Mouse (Mus musculus) liver, embryonic 14.5 days (tissue): ENCODE data around the gene Tkt. TPM values are rescaled to one million over a fixed set of nuclear protein-coding genes. Genes with fewer than 3 reads are reported as not detected.

ENCODE experiments used
- ATAC-seq: fragments of 200-750 bp; cut with Nextera tagmentation; 2 replicates; pipeline ENCODE4 v1.8.0; 2017; ENCODE audit warnings: moderate number of reproducible peaks, mild to moderate bottlenecking, moderate library complexity; ENCODE audit not compliant: insufficient read depth
- DNase-seq, 3 experiments: peaks; one replicate each; pipeline ENCODE4 v3.0.0-alpha.2; 2012 to 2013; ENCODE audit warnings: low read depth in 3 of 3, low spot score in 3 of 3
- H3K27ac ChIP-seq: fragments of 300-500 bp; sonication (generic); 2 replicates; pipeline ENCODE4 v1.5.1; 2014; ENCODE audit warnings: moderate library complexity, mild to moderate bottlenecking, control low read depth, inconsistent platforms
- H3K27me3 ChIP-seq: fragments of 300-500 bp; sonication (generic); 2 replicates; pipeline ENCODE4 v1.6.1; 2014; ENCODE audit warnings: mild to moderate bottlenecking, low read length, moderate library complexity; ENCODE audit not compliant: control insufficient read depth, insufficient read depth
- H3K36me3 ChIP-seq: fragments of 300-500 bp; sonication (generic); replicated peaks from 2 replicates; pipeline ENCODE4 v1.6.1; 2014; ENCODE audit warnings: low read depth; ENCODE audit not compliant: control insufficient read depth, insufficient read depth
- H3K4me1 ChIP-seq, 2 experiments: fragments of 200-500 bp in 1 of 2; fragments of 300-500 bp in 1 of 2; sonication (generic) in 1 of 2; replicated peaks; 2 replicates each; pipeline ENCODE4 v1.6.1; 2012 to 2014; ENCODE audit warnings: antibody characterized with exemption in 1 of 2, inconsistent platforms in 1 of 2, low read length in 1 of 2; ENCODE audit not compliant: control insufficient read depth in 2 of 2, insufficient read depth in 2 of 2
- H3K4me2 ChIP-seq: fragments of 300-500 bp; sonication (generic); 2 replicates; pipeline ENCODE4 v1.6.1; 2014; ENCODE audit warnings: low read depth, mild to moderate bottlenecking, control low read depth, moderate library complexity
- H3K4me3 ChIP-seq, 2 experiments: fragments of 200-500 bp in 1 of 2; fragments of 300-500 bp in 1 of 2; sonication (generic) in 1 of 2; 2 replicates each; pipeline ENCODE4 v1.5.1; 2012 to 2014; ENCODE audit warnings: low read depth in 2 of 2, low read length in 2 of 2, mild to moderate bottlenecking in 2 of 2, control low read depth in 1 of 2, inconsistent platforms in 1 of 2, moderate library complexity in 1 of 2; ENCODE audit not compliant: insufficient read depth in 1 of 2
- H3K9ac ChIP-seq: fragments of 300-500 bp; sonication (generic); replicated peaks from 2 replicates; pipeline ENCODE4 v1.6.1; 2014; ENCODE audit warnings: mild to moderate bottlenecking, control low read depth, moderate library complexity
- H3K9me3 ChIP-seq: fragments of 300-500 bp; sonication (generic); 2 replicates; pipeline ENCODE4 v1.6.1; 2016; ENCODE audit warnings: low read length, mixed read lengths; ENCODE audit not compliant: control insufficient read depth
- CTCF ChIP-seq: IDR thresholded peaks from 2 replicates; pipeline ENCODE4 v1.5.1; 2016; ENCODE audit warnings: antibody characterized with exemption, low read depth, control low read depth
- EP300 ChIP-seq: IDR thresholded peaks from 2 replicates; pipeline ENCODE4 v1.6.1; 2016; ENCODE audit warnings: antibody characterized with exemption, low read depth
- WGBS: fragments of 180-500 bp; shearing (Covaris S2); extraction: QIAGEN DNeasy Blood & Tissue Kit; methylation state at CpG from one replicate; pipeline ENCODE4 v1.1.7; 2014; ENCODE audit not compliant: insufficient replicate concordance; 5-methylcytosine and 5-hydroxymethylcytosine counted together
- polyA plus RNA-seq, 2 experiments: library from polyadenylated mRNA; depleted of rRNA in 1 of 2; stranded (reverse) in 1 of 2; unstranded in 1 of 2; fragments of >200 nt; fragmentation: Nextera tagmentation in 1 of 2; extraction: Ambion mirVana in 1 of 2; gene quantifications; 2 replicates each; pipeline versions ENCODE4 v1.2.1 to v1.2.3; 2012 to 2014

The Tkt gene
- polyA plus RNA-seq, 2 experiments: 86.7 to 153 TPM

DNA sequence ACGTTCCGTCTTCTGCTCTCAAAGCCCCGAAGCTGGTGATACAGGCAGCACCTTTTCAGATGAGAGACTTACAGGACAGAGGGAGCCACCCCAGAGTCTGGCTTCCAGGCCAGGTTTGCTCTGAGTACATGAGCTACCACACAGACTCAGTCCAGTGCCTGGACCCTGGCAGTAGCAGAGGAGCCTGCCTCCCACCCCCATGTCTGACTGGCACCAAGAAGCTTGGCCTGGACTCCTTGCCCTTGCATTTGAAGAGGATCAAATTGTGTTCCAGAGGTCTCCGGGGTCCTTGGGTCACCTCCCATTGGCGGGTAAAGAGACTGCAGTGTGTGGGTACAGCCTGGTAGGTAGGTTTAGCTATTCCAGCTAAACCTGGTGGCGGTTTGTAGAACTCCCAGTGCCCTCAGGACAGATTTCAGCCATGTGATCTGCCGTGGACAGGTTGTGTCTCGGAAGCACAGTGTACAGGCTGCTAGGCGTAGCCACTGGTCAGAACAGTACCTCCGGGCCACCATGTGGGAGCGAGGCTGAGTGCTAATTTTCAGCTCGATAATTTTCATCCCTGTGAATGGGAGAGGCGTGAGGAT is 12.7 kb downstream of the Tkt start:
- H3K4me2 ChIP-seq: no peak overlapping the region
- TF ChIP-seq CTCF (peak; percentile 21; the same call in 1 of the 2 replicates), EP300 (no peak)
- H3K9ac ChIP-seq: no peak overlapping the region
- DNase-seq: no peak
- 79% methylated on average over 13 of the region's 13 CpGs for WGBS
- peak overlapping the region; percentile 81 for H3K27ac ChIP-seq
- H3K27me3 ChIP-seq: no peaks in the 10 kb centered on the region
- no peak overlapping the region for H3K4me3 ChIP-seq
- no peak for ATAC-seq
- no peaks in the 10 kb centered on the region for H3K9me3 ChIP-seq
- peaks cover 24 to 30% of the 10 kb centered on the region in 2 experiments for H3K4me1 ChIP-seq
- H3K36me3 ChIP-seq: peaks cover 50% of the 10 kb centered on the region

DNA sequence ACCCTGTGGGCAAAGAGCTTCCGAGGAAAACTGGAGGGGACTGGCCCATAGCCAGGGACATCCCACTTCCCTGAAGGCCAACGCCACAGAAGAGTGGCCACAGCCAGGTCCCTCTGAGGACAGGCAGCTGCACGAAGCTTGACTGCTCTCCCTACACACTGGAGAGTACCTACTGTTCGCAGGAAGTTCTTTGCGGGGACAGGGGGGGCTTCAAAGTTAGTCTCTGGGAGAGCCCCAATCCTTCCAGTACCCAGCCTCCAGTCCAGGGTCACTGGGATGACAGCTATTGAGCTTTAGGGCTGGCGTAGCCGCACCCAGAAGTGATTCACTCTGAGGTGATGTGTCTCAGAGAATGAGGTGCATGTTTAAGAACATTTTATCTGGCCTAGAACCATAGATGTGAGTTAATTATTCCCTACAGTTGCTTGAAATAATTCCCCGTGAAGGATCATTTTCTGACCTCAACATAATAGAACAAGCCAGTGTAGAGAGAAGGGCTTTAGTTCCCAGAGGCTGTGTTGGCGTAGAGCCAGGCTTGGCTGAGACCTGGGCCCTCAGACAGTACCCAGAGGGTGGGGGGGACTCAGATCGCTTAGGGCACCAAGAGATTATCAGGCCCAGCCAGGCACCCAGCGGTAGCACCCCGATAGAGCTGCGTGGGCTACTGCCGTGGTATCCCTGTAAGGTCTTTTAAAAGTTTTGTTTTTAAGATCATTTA is 13.5 kb downstream of the Tkt start:
- Histone ChIP-seq H3K9me3 (no peaks in the 10 kb centered on the region), H3K36me3 (peaks cover 50% of the 10 kb centered on the region), H3K4me3 (no peak overlapping the region), H3K4me1 (peaks cover 24 to 30% of the 10 kb centered on the region in 2 experiments), H3K27me3 (no peaks in the 10 kb centered on the region), H3K9ac (peak overlapping the region; percentile 32), H3K4me2 (peak overlapping the region; percentile 35), H3K27ac (peak overlapping the region; percentile 81)
- DNase-seq: peak; percentile 73 to 82 (median 81)
- no peak for TF ChIP-seq CTCF
- TF ChIP-seq EP300: peak; percentile 88
- peak; percentile 95 for ATAC-seq
- 42% methylated on average over 14 of the region's 14 CpGs for WGBS

DNA sequence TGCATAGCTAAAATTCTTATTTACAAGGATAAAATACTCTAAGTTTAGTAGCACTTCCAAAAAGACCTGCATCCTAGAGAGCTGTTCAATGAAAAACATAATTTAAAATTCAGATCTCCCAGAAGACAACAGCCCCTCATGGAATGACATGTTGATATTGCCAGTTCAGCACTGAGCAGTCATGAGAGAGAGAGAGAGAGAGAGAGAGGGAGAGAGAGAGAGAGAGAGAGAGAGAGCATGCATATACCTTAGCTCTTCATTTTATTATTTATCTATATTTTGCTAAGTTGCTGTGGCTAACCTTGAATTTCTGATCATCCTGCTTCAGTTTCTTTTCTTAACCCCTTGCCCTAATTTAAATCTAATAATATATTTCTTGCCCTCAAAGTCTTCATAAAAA is 14.2 kb downstream of the Tkt start:
- Histone ChIP-seq H3K4me2 (peak overlapping the region; percentile 46), H3K9ac (no peak overlapping the region), H3K9me3 (no peaks in the 10 kb centered on the region), H3K4me1 (peaks cover 24 to 30% of the 10 kb centered on the region in 2 experiments), H3K27me3 (no peaks in the 10 kb centered on the region), H3K27ac (peak overlapping the region; percentile 71), H3K4me3 (no peak overlapping the region), H3K36me3 (peaks cover 52% of the 10 kb centered on the region)
- DNase-seq (no peak), ATAC-seq (peak; percentile 59; the same call in 1 of the 2 replicates)
- no peak for TF ChIP-seq CTCF
- no peak for TF ChIP-seq EP300

DNA sequence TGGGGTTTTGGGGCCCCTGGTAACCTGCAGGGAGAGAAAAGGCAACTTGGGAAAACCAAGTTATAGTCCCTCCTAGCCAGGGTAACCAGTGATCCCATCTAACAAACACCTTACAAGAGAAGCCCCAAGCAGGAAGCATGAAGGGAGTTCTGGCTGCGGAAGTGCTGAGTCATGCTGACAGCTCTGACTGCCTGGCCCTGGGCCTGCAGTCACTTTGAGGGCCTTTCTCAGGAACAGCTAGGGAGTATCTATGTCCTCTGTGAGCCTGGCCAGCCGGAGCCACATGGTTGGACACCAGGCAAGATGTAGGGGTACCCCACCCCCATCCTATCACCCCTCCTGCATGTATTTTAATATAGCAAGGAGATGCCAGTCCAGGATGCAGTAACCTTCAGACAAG is 16.3 kb downstream of the Tkt start:
- Histone ChIP-seq H3K36me3 (peaks cover 61% of the 10 kb centered on the region), H3K4me1 (peaks cover 24 to 30% of the 10 kb centered on the region in 2 experiments), H3K4me2 (no peak overlapping the region), H3K4me3 (no peak overlapping the region), H3K9me3 (no peaks in the 10 kb centered on the region), H3K27ac (peak overlapping the region; percentile 77), H3K9ac (peak overlapping the region; percentile 44), H3K27me3 (no peaks in the 10 kb centered on the region)
- DNase-seq: peak; percentile 73 to 77 (median 75)
- no peak for TF ChIP-seq EP300
- peak; percentile 58 for ATAC-seq
- 66% methylated on average over 2 of the region's 2 CpGs for WGBS

DNA sequence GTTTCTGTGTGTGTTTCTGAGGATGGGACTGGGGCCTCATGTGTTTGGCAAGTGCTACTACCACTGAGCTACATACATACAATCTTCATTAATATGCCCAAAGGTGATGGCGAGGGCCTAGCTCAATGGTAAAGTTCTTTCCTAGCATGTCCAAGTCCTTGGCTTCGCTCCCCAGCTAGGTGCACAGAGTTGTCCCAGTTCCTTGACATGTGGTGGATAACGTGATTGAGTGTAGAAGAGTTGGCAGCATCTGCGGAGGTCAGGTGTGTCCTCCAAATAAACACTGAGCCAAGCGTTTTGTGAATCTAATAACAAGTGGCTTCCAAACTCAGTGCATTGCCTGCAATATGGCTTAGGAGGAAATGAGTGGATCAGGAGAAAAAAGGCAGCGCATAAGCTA is 18.2 kb downstream of the Tkt start:
- H3K27me3 ChIP-seq: no peaks in the 10 kb centered on the region

More for the DNA sequence above, 18.2 kb downstream of the Tkt start:
- Histone ChIP-seq H3K9ac (no peak overlapping the region), H3K36me3 (peaks cover 64% of the 10 kb centered on the region), H3K4me1 (peaks cover 23% of the 10 kb centered on the region in 2 experiments), H3K27ac (no peak overlapping the region), H3K4me3 (no peak overlapping the region), H3K4me2 (no peak overlapping the region), H3K9me3 (no peaks in the 10 kb centered on the region)
- ATAC-seq (no peak), DNase-seq (no peak)
- WGBS: 86% methylated on average over 6 of the region's 6 CpGs
- no peak for TF ChIP-seq CTCF
- no peak for TF ChIP-seq EP300
